Mouse (Mus musculus) urinary bladder, postnatal 14 days (tissue): ENCODE data around the gene Fam98a.

Experiments used
- DNase-seq: peaks from one replicate; pipeline ENCODE4 v3.0.0; 2021; ENCODE audit warnings: low spot score

Gene Fam98a

DNA sequence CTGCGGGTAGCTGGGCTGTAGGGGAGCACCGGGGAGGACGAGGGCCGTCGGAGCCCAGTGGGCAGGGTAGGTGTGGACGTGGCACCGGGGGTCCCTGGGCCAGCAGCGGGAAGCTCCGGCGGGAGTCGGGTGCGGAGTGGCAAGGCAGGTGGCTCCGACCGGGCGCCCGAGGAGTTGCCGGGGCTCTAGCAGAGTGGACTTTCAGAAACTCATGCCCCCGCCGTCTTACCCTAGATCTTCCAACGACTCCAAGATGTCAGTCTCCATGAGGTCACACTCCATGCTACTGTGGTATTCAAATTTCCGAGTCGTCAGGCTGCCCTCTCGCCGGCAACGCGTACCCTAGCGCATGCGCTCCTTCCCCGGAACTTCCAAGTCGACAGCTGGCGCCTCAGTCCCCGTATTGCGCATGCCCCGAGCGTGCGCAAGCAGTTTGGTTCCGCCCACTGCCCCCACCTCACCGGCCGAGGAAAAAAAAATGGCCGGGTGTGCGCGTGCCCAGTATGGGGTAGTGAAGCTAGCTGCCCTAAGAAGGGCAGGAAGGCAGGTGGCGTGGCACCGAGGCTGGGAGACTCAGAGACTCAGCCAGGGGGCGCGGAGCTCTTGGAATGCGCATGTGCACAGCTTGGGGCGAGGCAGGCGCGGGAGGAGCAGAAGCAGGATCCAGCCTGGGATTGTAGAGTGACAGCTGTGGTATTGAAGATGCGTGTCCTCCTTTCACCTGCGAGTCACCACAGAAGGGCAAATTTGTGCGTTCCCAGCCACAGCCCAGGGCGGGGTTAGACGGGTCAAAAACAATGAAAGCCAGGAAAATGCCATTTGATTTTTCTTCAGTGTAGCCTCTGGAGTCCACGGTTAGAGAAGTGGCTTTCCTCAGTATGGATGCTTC lies at the start of gene Fam98a:
Gene Fam98a, minus strand, starts transcription at position 435 of the 889 bp plus-strand sequence.
- DNase-seq: peak; percentile 97

- no peak for DNase-seq
These were observed 46.9 kb upstream of the Fam98a start for GRCm38 (mm10) chr17:75598652-75599051.

DNA sequence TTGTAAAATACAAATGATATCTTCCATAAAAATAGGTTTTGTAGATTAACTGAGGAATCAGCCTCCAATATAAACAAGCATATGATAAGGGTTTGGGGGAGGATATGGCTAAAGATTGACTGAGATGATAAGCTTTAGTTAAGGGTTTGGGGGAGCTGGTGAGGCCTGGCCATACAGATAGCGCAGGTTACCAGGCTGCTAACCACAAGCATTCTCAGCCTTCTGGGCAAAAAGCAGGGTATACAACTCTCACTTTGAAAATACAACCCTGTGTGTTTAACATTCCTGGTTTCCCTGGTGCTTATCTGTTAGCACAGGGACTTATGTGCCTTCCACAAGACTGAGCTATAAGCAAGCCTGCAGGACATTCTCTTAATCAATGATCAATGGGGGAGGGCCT lies 31.0 kb upstream of the Fam98a start:
- no peak for DNase-seq

DNA sequence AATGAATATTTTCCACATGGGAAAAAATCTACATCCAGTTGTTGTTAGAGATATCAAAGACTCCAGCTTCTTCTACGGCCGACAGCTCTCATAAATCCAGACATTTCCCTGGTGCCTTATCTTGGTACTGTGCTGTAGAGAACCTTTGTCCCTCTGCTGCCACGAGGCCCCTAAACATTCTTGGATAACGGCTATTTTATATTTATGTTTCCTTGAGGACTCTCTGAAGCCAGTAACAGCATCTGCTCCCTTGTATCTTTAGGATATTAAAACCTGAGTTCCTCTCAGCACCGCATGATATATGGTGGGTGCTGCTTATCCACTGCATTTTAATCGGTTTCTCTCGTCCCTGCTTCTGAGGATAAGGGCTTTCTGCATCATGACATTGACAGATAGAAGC lies 23.9 kb upstream of the Fam98a start:
- no peak for DNase-seq

DNA sequence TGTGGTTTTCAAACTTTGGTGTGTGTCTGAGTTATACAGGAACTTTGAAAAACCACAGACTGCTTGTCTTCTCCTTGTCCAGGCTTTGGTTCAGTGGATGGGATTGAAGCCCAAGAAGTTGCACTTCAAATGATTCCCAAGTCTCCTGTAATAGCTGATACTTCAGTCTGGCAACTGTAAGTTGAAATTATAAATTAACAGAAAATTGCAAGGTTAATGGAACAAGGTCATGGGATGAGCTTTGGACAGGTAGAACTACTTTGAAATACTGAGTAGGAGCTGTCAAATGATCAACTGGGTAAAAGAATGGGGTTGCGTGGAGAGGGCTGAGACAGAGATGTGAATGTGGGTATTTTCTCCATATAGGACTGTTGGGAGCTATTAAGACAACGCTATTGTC lies 6.3 kb upstream of the Fam98a start:
- no peak for DNase-seq

- no peak for DNase-seq
These were observed 5.3 kb upstream of the Fam98a start for GRCm38 (mm10) chr17:75557031-75557430.

GRCm38 (mm10) chr17:75550771-75551413 lies 854 bp downstream of the Fam98a start:
- DNase-seq: no peak

DNA sequence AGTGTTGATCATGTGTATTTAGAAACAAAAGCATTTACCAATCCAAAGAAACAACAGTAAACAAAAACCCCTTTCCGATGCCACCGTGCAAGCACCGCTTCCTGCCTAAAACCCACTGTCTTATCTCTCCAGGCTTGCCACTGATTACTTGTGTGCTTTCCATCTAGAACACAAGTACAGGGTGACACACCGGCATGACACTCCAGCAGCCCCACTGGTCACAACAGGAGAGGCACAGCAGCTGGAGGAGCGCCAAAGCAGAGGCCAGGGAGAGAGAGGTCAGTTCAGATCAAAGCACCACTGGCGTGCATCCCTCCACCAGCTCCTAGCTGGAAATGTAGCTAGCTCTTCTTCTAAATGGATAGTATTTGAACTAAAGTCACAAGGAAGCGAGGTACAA lies 7.5 kb downstream of the Fam98a start:
- DNase-seq: no peak

- no peak for DNase-seq
These were observed 8.3 kb downstream of the Fam98a start for GRCm38 (mm10) chr17:75543434-75543833.

DNA sequence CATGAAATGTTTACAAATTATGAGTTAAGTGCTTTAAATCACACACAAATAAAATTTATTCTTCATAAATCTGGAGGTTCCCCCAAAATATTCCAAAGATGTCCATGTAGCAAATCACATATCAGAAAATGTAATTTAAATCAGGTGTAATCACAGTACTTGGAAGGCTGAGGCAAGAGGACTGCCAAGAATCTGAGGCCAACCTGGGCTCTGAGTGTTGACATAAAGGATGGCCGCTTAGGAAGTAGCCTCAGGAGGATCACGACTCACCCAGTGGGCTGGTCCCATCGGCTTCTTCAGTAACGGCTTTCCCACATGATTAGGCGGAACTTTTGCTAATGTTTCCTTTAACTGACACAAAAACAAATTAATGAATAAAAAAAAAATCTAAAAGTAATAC lies 11.9 kb downstream of the Fam98a start:
- DNase-seq: no peak

DNA sequence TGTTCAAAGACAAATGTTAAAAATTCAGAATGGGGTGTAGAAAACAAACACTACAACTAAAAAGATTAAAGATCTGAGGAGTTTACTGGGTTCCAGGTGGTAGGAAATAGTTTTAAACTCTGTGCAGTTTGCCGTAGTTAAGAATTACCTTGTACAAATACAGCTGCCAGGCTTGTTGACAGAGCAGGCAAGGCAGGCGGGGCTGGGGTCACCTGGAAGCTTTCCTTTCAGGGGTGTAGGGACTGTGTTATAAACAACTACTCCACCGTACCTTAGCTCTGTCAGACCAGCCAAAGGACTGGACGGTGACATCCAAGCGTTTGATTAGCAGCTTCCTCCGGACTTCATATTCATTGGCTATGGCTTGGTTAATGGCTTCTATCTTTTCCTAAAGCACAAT lies 12.6 kb downstream of the Fam98a start:
- DNase-seq: no peak

GRCm38 (mm10) chr17:75538431-75538830 lies 13.3 kb downstream of the Fam98a start:
- no peak for DNase-seq

DNA sequence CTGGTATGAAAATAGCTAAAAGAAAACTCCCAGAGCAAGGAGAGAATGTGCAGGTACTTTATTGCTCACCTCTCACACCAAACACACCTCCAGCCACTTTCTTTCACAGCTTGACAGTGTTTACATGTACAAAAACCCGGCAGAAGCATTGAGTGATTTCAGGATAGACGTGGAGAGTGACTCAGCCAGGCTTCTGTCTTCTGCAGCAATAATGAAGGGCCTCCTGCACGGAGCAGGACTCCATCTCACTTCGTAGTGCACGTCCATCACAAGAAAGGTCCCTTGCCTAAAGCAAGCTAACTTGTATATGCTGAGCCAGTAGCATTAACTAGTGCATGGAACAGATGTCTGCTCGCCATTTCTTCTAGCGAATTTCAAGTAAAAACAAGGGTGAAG lies 14.7 kb downstream of the Fam98a start:
- DNase-seq: no peak

DNA sequence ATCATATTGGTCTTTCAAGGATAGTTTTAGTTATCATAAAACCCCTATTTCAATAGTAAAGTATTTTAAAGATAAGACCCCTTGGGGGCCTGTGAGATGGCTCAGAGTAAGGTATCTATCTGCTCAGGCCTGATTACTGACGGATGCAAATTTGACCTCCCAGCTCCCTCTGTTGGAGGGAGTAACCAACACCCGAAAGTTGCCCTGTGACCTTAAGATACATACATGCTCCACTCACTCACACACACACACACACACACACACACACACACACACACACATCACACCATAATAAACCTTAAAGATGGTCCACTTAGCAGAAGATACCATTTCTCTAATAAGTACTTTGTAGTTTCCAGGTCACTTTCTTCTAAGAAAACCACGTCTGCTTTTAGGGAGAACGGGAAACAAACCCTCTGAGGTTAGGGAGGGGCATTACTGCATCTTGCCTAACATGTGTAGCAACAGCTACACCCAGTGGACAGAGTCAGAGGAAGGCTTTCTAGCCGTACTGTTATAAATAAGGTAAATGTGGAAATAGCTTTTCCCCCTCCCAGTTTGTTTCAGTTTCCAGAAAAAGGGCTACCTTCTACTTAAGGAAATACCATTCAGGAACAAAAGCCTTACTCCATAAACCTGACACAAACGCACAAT lies 15.2 kb downstream of the Fam98a start:
- DNase-seq: peak; percentile 30

DNA sequence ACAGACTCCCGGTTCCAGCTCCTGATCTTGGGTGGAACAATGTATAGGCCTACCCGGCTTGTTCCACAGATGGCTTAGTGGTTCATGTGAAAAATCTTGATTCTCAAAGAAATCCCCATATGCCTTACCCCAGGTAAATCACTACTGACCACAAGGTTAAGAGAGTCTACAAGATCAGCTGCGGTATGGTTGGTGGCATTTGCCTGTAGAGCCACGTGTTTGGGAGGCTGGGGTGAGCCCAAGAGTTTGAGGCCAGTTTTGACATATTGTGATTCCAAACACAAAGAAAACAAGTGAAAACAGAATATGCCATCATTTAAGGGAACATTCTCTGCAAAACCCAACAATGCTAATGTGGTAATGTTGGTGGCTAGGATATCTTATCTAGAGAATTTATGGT lies 16.1 kb downstream of the Fam98a start:
- DNase-seq: no peak

GRCm38 (mm10) chr17:75534314-75535020 lies 17.3 kb downstream of the Fam98a start:
- DNase-seq: no peak

GRCm38 (mm10) chr17:75532469-75532986 lies 19.2 kb downstream of the Fam98a start:
- no peak for DNase-seq

DNA sequence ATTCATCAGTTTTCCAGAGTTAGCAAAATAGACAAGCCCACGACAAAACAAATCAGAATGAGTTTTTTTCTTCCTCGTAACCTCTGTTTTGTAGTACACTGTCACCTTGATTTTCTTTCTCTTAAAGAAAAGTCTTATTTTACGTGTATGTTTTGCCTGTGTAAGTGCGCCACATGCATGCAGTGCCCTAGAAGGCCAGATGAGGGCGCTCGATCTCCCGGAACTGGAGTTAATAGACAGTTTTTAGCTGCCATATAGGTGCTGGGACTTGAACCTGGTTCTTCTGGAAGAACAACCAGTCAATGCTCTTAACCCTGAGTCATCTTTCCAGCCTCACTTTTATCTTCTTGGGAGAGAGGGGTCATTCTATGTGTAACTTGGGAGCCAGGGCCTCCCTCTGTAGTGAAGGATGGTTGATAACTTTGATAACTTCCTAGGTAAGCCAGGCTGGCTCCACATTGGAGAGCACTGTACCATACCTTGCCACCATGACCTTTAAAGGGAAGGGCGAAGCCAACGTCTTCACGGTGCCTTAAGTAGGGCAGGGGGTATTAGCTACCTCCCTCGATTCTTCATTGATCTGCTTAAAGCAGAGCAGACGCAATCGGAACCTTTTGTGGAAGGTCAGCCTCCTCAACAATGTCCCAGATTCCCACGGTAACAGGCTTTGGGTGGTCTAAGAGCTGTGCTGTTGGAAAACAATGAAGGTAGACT lies 22.4 kb downstream of the Fam98a start:
- DNase-seq: no peak

DNA sequence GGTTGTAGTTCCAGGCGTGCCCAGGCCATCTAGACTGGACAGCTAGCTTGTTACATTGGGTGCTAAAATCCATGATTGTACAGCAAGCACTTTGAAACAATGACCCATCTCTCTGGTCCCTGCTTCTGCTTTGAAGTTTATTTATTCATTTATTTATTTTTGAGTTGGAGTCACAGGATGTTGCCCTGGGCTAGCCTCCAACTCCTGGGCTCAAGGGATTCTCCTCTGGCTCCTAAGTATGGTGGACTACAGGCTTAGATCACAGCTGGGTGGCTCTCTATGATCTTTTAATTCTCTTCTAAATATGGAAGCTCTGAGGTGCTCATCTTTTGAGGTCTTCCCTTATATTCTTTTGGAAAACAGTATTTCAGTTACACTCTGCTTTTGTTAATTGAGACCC lies 25.3 kb downstream of the Fam98a start:
- no peak for DNase-seq

DNA sequence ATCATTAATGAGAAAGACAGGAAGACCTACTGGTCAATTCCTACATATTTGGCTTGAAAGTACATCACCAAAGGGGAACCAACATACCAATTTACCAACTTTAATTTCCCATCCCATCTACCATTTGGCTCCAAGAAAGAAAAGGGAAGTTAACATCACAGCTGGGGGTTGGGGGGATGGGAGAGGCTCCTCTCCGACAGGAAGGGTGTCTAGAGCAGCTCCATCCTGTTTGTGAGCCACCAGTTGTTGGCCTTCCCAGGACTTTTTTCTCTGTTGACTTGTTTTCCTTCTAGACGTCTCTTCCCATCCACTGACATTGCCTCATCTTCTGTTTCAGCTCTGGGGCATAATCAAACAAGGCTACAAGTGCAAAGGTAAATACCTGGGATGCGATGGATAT lies 27.9 kb downstream of the Fam98a start:
- no peak for DNase-seq

DNA sequence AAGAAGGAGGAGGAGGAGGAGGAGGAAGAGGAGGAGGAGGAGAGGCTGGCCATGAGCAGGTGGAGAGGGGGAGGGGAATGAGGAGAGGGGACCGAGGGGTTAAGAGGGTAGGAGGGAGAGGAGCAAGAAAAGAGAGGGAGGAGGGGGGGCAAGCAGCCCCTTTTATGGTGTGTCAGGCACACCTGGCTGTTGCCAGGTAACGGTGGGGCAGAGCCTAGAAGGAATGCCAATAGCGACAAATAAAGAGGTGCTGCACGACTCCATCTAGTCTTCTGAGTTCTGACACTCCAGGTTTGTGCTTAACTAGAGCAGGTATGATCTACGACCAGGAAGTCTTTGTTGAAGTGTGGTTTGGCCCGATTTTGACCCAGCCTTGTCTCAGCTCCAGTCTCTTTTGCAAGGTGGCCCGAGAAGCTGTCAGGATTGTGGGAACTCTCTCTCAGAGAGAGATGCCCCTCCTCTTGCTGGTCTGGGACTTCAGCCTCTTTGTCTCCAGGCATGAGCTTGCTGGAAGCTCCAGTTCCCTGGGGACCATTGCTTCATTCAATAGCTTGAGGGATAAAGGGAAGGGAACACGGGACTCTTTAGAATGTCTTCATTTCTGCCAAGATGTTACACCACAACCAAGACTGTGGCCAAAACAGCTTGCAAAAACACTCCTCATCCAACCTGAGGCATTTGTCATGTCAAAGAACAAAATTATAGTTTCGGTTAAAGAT lies 29.2 kb downstream of the Fam98a start:
- DNase-seq: peak; percentile 26
